Mouse (Mus musculus) liver, embryonic 11.5 days (tissue): ENCODE results near the gene Fam76b. TPM values are rescaled to one million over a fixed set of nuclear protein-coding genes. Genes with fewer than 3 reads are reported as not detected.
A peak's percentile ranks its signal among the peaks of the same experiment; 100 is the strongest.

ENCODE experiments used
- ATAC-seq: fragments of 200-750 bp; cut with Nextera tagmentation; replicated peaks from 2 replicates; pipeline ENCODE4 v1.8.0; 2017; ENCODE audit warnings: moderate number of reproducible peaks, mild to moderate bottlenecking, moderate TSS enrichment, moderate library complexity; ENCODE audit not compliant: low FRiP score
- DNase-seq: peaks from one replicate; pipeline ENCODE4 v3.0.0-alpha.2; 2017; ENCODE audit warnings: low spot score
- H3K27ac ChIP-seq: fragments of 300-500 bp; sonication (generic); 2 replicates; pipeline ENCODE4 v1.5.1; 2014; ENCODE audit warnings: mild to moderate bottlenecking, low read depth, low read length, control low read depth
- H3K27me3 ChIP-seq: fragments of 300-500 bp; sonication (generic); replicated peaks from 2 replicates; pipeline ENCODE4 v1.6.1; 2014; ENCODE audit warnings: low read length, mixed read lengths; ENCODE audit not compliant: control insufficient read depth, insufficient read depth
- H3K36me3 ChIP-seq: fragments of 300-500 bp; sonication (generic); 2 replicates; pipeline ENCODE4 v1.6.1; 2014; ENCODE audit warnings: mild to moderate bottlenecking, low read length, moderate library complexity, mixed read lengths; ENCODE audit not compliant: control insufficient read depth, insufficient read depth
- H3K4me1 ChIP-seq: fragments of 300-500 bp; sonication (generic); replicated peaks from 2 replicates; pipeline ENCODE4 v1.6.1; 2014; ENCODE audit warnings: low read length, mixed read lengths; ENCODE audit not compliant: control insufficient read depth, insufficient read depth
- H3K4me2 ChIP-seq: fragments of 300-500 bp; sonication (generic); 2 replicates; pipeline ENCODE4 v1.6.1; 2014; ENCODE audit warnings: mild to moderate bottlenecking, control low read depth, moderate library complexity
- H3K4me3 ChIP-seq: fragments of 300-500 bp; sonication (generic); 2 replicates; pipeline ENCODE4 v1.5.1; 2014; ENCODE audit warnings: low read depth, low read length, control low read depth
- H3K9ac ChIP-seq: fragments of 300-500 bp; sonication (generic); 2 replicates; pipeline ENCODE4 v1.6.1; 2014; ENCODE audit warnings: low read depth, low read length, control low read depth
- H3K9me3 ChIP-seq: fragments of 300-500 bp; sonication (generic); 2 replicates; pipeline ENCODE4 v1.6.1; 2016; ENCODE audit warnings: low read length, inconsistent platforms, mixed read lengths; ENCODE audit not compliant: control insufficient read depth
- WGBS: fragments of 180-500 bp; shearing (Covaris S2); extraction: QIAGEN DNeasy Blood & Tissue Kit; methylation state at CpG from one replicate; pipeline ENCODE4 v1.1.7; 2014; 5-methylcytosine and 5-hydroxymethylcytosine counted together
- polyA plus RNA-seq: library from polyadenylated mRNA; unstranded; fragments of >200 nt; fragmentation: Nextera tagmentation; extraction: Ambion mirVana; gene quantifications from 2 replicates; pipeline ENCODE4 v1.2.1, GENCODE M21; 2014

The Fam76b gene
- polyA plus RNA-seq, 1 experiment from 2014 or later: 20.5 TPM

DNA sequence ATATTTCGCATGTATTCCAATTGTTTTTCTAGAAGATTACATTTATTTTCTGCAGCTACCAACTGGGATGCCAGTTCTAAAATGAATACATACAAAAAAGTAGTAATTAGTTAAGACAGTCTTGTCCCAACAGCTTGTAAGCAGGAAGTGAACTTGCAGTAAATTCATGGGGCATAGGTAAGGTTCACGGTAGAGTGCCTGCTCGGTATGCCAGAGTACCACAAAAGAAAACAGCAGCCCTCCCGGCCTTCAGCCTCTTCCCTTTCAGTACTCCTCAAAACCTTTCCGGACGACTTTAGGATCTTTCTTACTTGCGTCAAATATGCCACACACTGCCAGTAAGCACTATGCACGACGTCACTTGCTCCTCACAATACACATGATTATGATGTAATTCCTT, 9.1 kb upstream of the Fam76b start:
- ATAC-seq (no peak), DNase-seq (no peak)

DNA sequence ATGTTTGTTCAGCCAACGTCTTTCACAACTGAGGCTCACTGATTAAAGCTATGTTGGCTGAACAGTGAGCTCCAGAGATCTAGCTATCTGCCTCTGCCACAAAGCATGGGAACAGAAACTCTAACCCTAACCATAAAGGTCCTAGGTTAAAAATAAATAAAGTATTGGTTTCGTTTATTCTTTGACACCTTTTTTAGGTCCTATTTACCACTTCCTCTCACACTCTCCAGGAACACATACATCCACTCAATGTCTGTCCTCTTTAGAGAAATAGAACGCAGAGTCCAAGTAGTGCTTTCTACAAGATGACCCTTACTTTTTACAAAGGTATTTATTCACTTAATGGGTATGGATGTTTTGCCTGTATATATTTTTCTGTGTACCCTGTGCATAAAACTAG, 6.7 kb upstream of the Fam76b start:
- Histone ChIP-seq H3K27ac (no peak overlapping the region), H3K36me3 (peaks cover 36% of the 10 kb centered on the region), H3K27me3 (no peaks in the 10 kb centered on the region), H3K4me2 (no peak overlapping the region), H3K4me3 (no peak overlapping the region), H3K9ac (no peak overlapping the region), H3K9me3 (no peaks in the 10 kb centered on the region), H3K4me1 (peaks cover 7% of the 10 kb centered on the region; the same call in 1 of the 2 replicates)
- no peak for DNase-seq
- WGBS: 84% methylated on average over 3 of the region's 3 CpGs
- no peak for ATAC-seq

More for the DNA sequence above, 9.1 kb upstream of the Fam76b start:
- Histone ChIP-seq H3K27me3 (no peaks in the 10 kb centered on the region), H3K4me2 (no peak overlapping the region), H3K9me3 (no peaks in the 10 kb centered on the region), H3K27ac (no peak overlapping the region), H3K4me3 (no peak overlapping the region), H3K9ac (no peak overlapping the region), H3K4me1 (no peaks in the 10 kb centered on the region), H3K36me3 (peaks cover 42% of the 10 kb centered on the region)
- WGBS: 95% methylated on average over 9 of the region's 9 CpGs

DNA sequence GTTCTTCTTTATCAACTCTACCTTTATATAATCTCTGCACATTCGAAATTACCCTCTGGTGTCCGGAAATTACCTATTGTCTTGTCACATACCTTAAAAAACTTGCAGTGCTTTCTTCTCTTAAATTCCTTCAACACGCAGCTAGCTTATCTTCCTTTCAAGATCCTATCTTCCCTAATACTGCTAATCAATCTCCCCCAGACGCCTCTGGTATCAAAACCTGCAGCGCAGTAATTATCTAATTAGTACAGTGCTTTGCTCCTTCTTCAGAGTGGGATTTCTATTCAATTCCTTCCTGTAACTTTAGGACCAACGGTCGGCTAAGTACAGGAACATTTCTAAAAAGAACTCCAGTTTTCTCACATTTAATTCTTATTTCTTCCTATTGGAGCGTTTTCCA, 1.6 kb upstream of the Fam76b start:
- Histone ChIP-seq H3K9ac (peak overlapping the region; percentile 96), H3K27ac (peak overlapping the region; percentile 98; the same call in 1 of the 2 replicates), H3K4me3 (peak overlapping the region; percentile 89), H3K4me1 (peaks cover 11% of the 10 kb centered on the region; the same call in 1 of the 2 replicates), H3K27me3 (no peaks in the 10 kb centered on the region), H3K9me3 (no peaks in the 10 kb centered on the region), H3K36me3 (peaks cover 10% of the 10 kb centered on the region; the same call in 1 of the 2 replicates), H3K4me2 (peak overlapping the region; percentile 69)
- DNase-seq (no peak), ATAC-seq (no peak)
- WGBS: 2% methylated on average over 8 of the region's 8 CpGs

DNA sequence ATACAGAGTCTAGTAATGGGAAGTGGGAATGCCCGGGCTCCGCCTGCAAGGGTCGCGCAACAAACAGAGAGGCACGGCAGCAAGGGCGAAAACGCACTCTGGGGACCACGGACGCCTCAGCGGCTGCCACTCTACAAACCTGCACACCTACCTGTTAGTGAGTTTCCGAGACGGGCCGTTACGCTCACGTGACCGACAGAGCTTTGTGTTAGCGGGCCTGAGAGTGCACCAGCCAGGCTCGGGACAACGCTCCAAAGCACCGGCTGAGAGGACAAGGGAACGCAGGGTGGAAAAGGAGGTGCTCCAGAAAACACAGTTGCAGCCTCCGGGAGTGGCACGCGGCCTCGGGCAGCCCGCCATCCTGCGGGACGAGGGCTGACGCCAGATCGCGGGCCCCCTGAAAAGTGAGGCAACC, 1.1 kb upstream of the Fam76b start:
- Histone ChIP-seq H3K27me3 (no peaks in the 10 kb centered on the region), H3K4me2 (peak overlapping the region; percentile 69), H3K36me3 (peaks cover 12% of the 10 kb centered on the region; the same call in 1 of the 2 replicates), H3K9me3 (no peaks in the 10 kb centered on the region), H3K4me3 (peak overlapping the region; percentile 89), H3K4me1 (peaks cover 11% of the 10 kb centered on the region; the same call in 1 of the 2 replicates), H3K27ac (peak overlapping the region; percentile 98), H3K9ac (peak overlapping the region; percentile 96)
- no peak for DNase-seq
- ATAC-seq: peak; percentile 27
- whole genome bisulfite sequencing: 1% methylated on average over 31 of the region's 31 CpGs

DNA sequence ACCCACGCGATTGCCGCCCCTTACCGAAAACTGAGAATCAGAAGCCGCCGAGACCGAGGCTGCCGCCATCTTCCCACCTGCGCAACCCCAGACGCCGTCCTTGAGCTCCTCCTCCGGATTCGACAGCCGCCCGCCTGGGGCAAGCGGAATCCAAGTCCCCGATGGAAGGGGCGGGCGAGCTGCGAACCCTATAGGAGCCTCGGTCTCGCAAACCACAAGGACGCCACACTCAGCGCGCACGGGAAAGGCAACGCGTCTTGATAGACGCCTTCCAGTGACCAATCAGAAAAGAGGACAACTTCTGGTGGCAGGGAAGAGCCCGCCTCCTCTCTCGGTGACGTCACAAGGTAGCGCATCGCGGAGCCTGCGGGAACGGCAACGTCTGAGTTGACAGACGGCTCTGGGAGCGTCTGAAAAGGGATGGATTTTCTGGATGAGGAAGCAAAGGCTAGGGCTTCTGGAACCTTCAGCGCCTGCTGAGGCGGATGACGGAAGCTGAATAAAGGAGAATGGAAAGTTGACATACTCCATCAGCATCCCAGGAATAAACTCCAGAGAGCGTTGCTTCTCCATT, 597 bp upstream of the Fam76b start, which contains the start of gene Cep57:
Gene Cep57 (minus strand): TSS at position 276 of the 574 bp plus-strand sequence.
- peak within 1 kb of the TSS; percentile 98 for H3K27ac ChIP-seq
- peak within 1 kb of the TSS; percentile 69 for H3K4me2 ChIP-seq
- H3K27me3 ChIP-seq: no peaks in the 10 kb centered on the region
- ATAC-seq: peak; percentile 87
- no peaks in the 10 kb centered on the region for H3K9me3 ChIP-seq
- DNase-seq: peak; percentile 86
- under 1% methylated on average over 44 of the region's 44 CpGs for WGBS
- peaks cover 15% of the 10 kb centered on the region; the same call in 1 of the 2 replicates for H3K36me3 ChIP-seq
- peak within 1 kb of the TSS; percentile 89 for H3K4me3 ChIP-seq
- H3K4me1 ChIP-seq: peaks cover 11% of the 10 kb centered on the region; the same call in 1 of the 2 replicates
- H3K9ac ChIP-seq: peak within 1 kb of the TSS; percentile 96

DNA sequence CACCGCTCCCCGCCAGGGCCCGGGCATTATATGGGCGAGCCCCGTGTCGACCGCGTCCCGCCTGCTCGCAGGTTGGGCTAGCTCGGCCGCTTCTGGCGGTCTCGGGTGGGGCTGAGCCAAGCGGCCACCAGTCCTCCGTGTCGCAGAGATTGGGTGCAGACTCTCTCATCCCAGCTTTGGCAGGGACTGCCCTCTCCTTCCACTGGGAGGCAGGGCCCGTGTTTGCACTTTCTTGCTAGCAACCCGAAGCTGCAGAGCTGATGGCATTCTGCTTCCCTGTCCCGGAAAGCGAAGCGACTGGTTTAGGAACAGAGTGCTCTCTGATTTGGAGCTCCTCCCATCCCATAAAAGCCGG, 548 bp downstream of the Fam76b start:
- no peak for DNase-seq
- peaks cover 11% of the 10 kb centered on the region; the same call in 1 of the 2 replicates for H3K4me1 ChIP-seq
- 0% methylated on average over 23 of the region's 23 CpGs for WGBS
- H3K27me3 ChIP-seq: no peaks in the 10 kb centered on the region
- peak overlapping the region; percentile 89 for H3K27ac ChIP-seq
- peak; percentile 19 for ATAC-seq
- H3K4me3 ChIP-seq: peak overlapping the region; percentile 85
- H3K4me2 ChIP-seq: peak overlapping the region; percentile 67
- H3K9me3 ChIP-seq: no peaks in the 10 kb centered on the region
- peak overlapping the region; percentile 93 for H3K9ac ChIP-seq
- peaks cover 17% of the 10 kb centered on the region; the same call in 1 of the 2 replicates for H3K36me3 ChIP-seq

DNA sequence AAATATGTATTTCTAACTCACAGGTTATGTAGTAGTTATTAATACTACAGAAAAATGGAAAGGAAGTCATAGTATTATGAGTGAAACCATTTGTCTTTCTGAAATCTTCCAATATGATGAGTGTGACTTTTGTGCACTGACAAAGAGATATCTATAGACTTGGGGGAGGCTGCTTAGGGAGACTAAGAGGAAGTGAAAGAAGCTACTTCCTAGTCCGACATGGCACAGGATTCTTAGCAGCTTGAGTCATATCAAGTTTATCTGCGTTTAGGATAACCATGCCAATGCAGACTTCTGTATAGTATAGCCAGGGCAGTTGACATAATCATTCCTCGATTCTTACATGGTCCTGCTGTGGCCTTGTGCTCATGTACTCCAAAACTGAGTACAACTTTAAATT, 7.7 kb downstream of the Fam76b start:
- DNase-seq (no peak), ATAC-seq (no peak)
- Histone ChIP-seq H3K4me1 (no peaks in the 10 kb centered on the region), H3K36me3 (peaks cover 36% of the 10 kb centered on the region), H3K4me3 (no peak overlapping the region), H3K27me3 (no peaks in the 10 kb centered on the region), H3K9me3 (no peaks in the 10 kb centered on the region), H3K9ac (no peak overlapping the region), H3K4me2 (no peak overlapping the region), H3K27ac (no peak overlapping the region)
- 73% methylated on average over 3 of the region's 3 CpGs for WGBS

DNA sequence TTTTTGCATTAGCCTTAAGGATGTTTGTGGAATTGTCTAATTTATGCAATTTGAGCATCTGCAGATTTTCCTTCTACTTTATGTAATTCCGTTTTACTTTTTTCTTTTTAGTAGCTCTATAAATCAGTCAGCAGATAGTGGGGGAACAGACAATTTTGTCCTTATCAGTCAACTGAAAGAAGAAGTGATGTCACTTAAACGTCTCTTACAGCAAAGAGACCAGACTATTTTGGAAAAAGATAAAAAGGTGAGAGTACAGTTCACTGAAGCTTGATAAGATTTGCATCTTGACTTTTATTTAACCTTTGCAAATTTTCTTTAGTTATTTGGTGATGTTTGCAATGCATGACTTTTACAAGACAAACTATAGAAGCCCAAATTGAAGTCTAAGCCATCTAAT, 9.2 kb downstream of the Fam76b start:
- no peaks in the 10 kb centered on the region for H3K27me3 ChIP-seq
- H3K4me3 ChIP-seq: no peak overlapping the region
- H3K27ac ChIP-seq: no peak overlapping the region
- no peak overlapping the region for H3K9ac ChIP-seq
- H3K4me1 ChIP-seq: no peaks in the 10 kb centered on the region
- H3K4me2 ChIP-seq: no peak overlapping the region
- DNase-seq (no peak), ATAC-seq (no peak)
- 56% methylated on average over 2 of the region's 2 CpGs for WGBS
- H3K9me3 ChIP-seq: no peaks in the 10 kb centered on the region
- peaks cover 25% of the 10 kb centered on the region for H3K36me3 ChIP-seq

DNA sequence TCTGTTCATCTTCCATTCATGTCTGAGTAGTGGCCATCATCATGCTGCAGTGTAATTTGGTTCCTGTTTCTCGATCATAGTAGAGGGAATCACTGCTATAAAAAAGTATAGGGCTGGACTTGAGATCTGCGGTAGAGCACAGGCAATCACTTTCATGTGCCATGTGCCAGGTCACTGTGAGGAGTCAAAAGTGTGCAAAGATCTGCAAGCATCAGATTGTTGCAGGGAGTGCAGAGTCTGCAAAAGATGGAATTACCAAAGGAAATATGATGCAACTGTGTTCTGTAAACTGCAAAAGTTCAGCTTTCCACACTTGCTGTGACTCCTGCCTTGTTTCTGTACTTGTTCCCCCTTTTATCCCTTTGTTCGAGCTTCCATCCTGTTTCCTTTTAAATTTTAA, 20.1 kb downstream of the Fam76b start:
- WGBS: 78% methylated on average over 3 of the region's 3 CpGs
- DNase-seq (no peak), ATAC-seq (no peak)
- Histone ChIP-seq H3K36me3 (peaks cover 3% of the 10 kb centered on the region; the same call in 1 of the 2 replicates), H3K4me1 (no peaks in the 10 kb centered on the region), H3K27ac (no peak overlapping the region), H3K9ac (no peak overlapping the region), H3K27me3 (no peaks in the 10 kb centered on the region), H3K4me2 (no peak overlapping the region), H3K9me3 (no peaks in the 10 kb centered on the region), H3K4me3 (no peak overlapping the region)
